Mouse (Mus musculus): ENCODE data around the gene Olfr507. TPM values are rescaled to one million over a fixed set of nuclear protein-coding genes. Genes with fewer than 3 reads are reported as not detected.
"Not testable (repeated sequence)": the region's sequence is repeated elsewhere in the genome, so short reads cannot be mapped to it uniquely, and the experiment has no call there.

Gene Olfr507
- not detected in 2 replicates for polyA plus RNA-seq (2016; fragmentation: Nextera tagmentation; extraction: Ambion mirVana)

- Histone ChIP-seq H3K27me3 (replicated peaks) (no peaks in the 10 kb centered on the region), H3K9me3 (no peaks in the 10 kb centered on the region), H3K36me3 (no peaks in the 10 kb centered on the region), H3K4me3 (no peak within 1 kb of the TSS), H3K27ac (no peak within 1 kb of the TSS), H3K4me2 (replicated peaks) (no peak within 1 kb of the TSS), H3K4me1 (no peaks in the 10 kb centered on the region), H3K9ac (no peak within 1 kb of the TSS)
- WGBS = 84% methylated on average over 2 of the region's 2 CpGs
- ATAC-seq (ENCODE audit: low FRiP score, low read depth) = no peak
Observed at GRCm38 (mm10) chr7:108621514-108621913, at the start of gene Olfr507. TSS of gene Olfr507 (plus strand) at chr7:108621814.

- H3K27ac ChIP-seq = no peak overlapping the region
- no peaks in the 10 kb centered on the region for H3K4me1 ChIP-seq
- WGBS = 93% methylated on average over 1 of the region's 1 CpGs
- H3K36me3 ChIP-seq = no peaks in the 10 kb centered on the region
- no peak for ATAC-seq (ENCODE audit: low FRiP score, low read depth)
- no peaks in the 10 kb centered on the region for H3K9me3 ChIP-seq
- no peaks in the 10 kb centered on the region for H3K27me3 ChIP-seq (replicated peaks)
- H3K9ac ChIP-seq = no peak overlapping the region
- no peak overlapping the region for H3K4me2 ChIP-seq (replicated peaks)
- no peak overlapping the region for H3K4me3 ChIP-seq
Observed at GRCm38 (mm10) chr7:108589797-108590196, 31.8 kb upstream of the Olfr507 start.

GRCm38 (mm10) chr7:108601916-108602315, 19.7 kb upstream of the Olfr507 start:
- not testable (repeated sequence) for ATAC-seq (ENCODE audit: low FRiP score, low read depth); H3K27ac ChIP-seq; H3K9me3 ChIP-seq; H3K27me3 ChIP-seq (replicated peaks); H3K36me3 ChIP-seq; H3K4me2 ChIP-seq (replicated peaks); H3K4me1 ChIP-seq; H3K4me3 ChIP-seq; H3K9ac ChIP-seq
- 86% methylated on average over 3 of the region's 3 CpGs for WGBS

- H3K9ac ChIP-seq = no peak within 1 kb of the TSS
- ATAC-seq (ENCODE audit: low FRiP score, low read depth) = no peak
- no peaks in the 10 kb centered on the region for H3K27me3 ChIP-seq (replicated peaks)
- no peak within 1 kb of the TSS for H3K4me3 ChIP-seq
- H3K27ac ChIP-seq = no peak within 1 kb of the TSS
- H3K4me1 ChIP-seq = no peaks in the 10 kb centered on the region
- no peaks in the 10 kb centered on the region for H3K9me3 ChIP-seq
- H3K4me2 ChIP-seq (replicated peaks) = no peak within 1 kb of the TSS
- no peaks in the 10 kb centered on the region for H3K36me3 ChIP-seq
Observed at GRCm38 (mm10) chr7:108610487-108610886, 11.1 kb upstream of the Olfr507 start, which contains the start of gene Olfr506. TSS of gene Olfr506 (plus strand) at chr7:108610787.

- ATAC-seq (ENCODE audit: low FRiP score, low read depth) = no peak
- no peaks in the 10 kb centered on the region for H3K4me1 ChIP-seq
- no peaks in the 10 kb centered on the region for H3K27me3 ChIP-seq (replicated peaks)
- no peaks in the 10 kb centered on the region for H3K36me3 ChIP-seq
- H3K4me2 ChIP-seq (replicated peaks) = no peak overlapping the region
- 88% methylated on average over 2 of the region's 2 CpGs for WGBS
- no peak overlapping the region for H3K9ac ChIP-seq
- no peaks in the 10 kb centered on the region for H3K9me3 ChIP-seq
- no peak overlapping the region for H3K27ac ChIP-seq
- H3K4me3 ChIP-seq = no peak overlapping the region
Observed at GRCm38 (mm10) chr7:108614110-108614509, 7.5 kb upstream of the Olfr507 start.

- H3K27me3 ChIP-seq (replicated peaks); ATAC-seq (ENCODE audit: low FRiP score, low read depth); H3K36me3 ChIP-seq; H3K4me2 ChIP-seq (replicated peaks); H3K9ac ChIP-seq; H3K4me3 ChIP-seq; H3K9me3 ChIP-seq; H3K4me1 ChIP-seq; H3K27ac ChIP-seq: not testable (repeated sequence)
- 64% methylated on average over 3 of the region's 3 CpGs for WGBS
Observed at GRCm38 (mm10) chr7:108616781-108617180, 4.8 kb upstream of the Olfr507 start.

GRCm38 (mm10) chr7:108629694-108630093, 8.1 kb downstream of the Olfr507 start, which contains the start of gene Olfr508:
TSS of gene Olfr508 (plus strand) at chr7:108629994.
- H3K9me3 ChIP-seq = no peaks in the 10 kb centered on the region
- H3K9ac ChIP-seq = no peak within 1 kb of the TSS
- H3K27me3 ChIP-seq (replicated peaks) = no peaks in the 10 kb centered on the region
- no peaks in the 10 kb centered on the region for H3K4me1 ChIP-seq
- H3K27ac ChIP-seq = no peak within 1 kb of the TSS
- no peak for ATAC-seq (ENCODE audit: low FRiP score, low read depth)
- no peaks in the 10 kb centered on the region for H3K36me3 ChIP-seq
- no peak within 1 kb of the TSS for H3K4me2 ChIP-seq (replicated peaks)
- no peak within 1 kb of the TSS for H3K4me3 ChIP-seq
- 90% methylated on average over 3 of the region's 3 CpGs for WGBS

- no peaks in the 10 kb centered on the region for H3K4me1 ChIP-seq
- no peak within 1 kb of the TSS for H3K27ac ChIP-seq
- H3K9ac ChIP-seq = no peak within 1 kb of the TSS
- H3K9me3 ChIP-seq = no peaks in the 10 kb centered on the region
- no peaks in the 10 kb centered on the region for H3K36me3 ChIP-seq
- no peak within 1 kb of the TSS for H3K4me3 ChIP-seq
- H3K27me3 ChIP-seq (replicated peaks) = no peaks in the 10 kb centered on the region
- no peak within 1 kb of the TSS for H3K4me2 ChIP-seq (replicated peaks)
- no peak for ATAC-seq (ENCODE audit: low FRiP score, low read depth)
Observed at GRCm38 (mm10) chr7:108651806-108652205, 30.2 kb downstream of the Olfr507 start, which contains the start of gene Olfr509. TSS of gene Olfr509 (minus strand) at chr7:108651906.

GRCm38 (mm10) chr7:108662419-108662818, 40.8 kb downstream of the Olfr507 start:
- H3K9me3 ChIP-seq = no peaks in the 10 kb centered on the region
- H3K4me1 ChIP-seq = no peaks in the 10 kb centered on the region
- H3K9ac ChIP-seq = no peak overlapping the region
- H3K36me3 ChIP-seq = no peaks in the 10 kb centered on the region
- H3K4me3 ChIP-seq = no peak overlapping the region
- no peak for ATAC-seq (ENCODE audit: low FRiP score, low read depth)
- WGBS = 88% methylated on average over 3 of the region's 3 CpGs
- H3K4me2 ChIP-seq (replicated peaks) = no peak overlapping the region
- H3K27ac ChIP-seq = no peak overlapping the region
- H3K27me3 ChIP-seq (replicated peaks) = no peaks in the 10 kb centered on the region

GRCm38 (mm10) chr7:108666118-108666517, 44.5 kb downstream of the Olfr507 start, which contains the start of gene Olfr510:
TSS of gene Olfr510 (plus strand) at chr7:108666418.
- H3K9me3 ChIP-seq = no peaks in the 10 kb centered on the region
- H3K4me1 ChIP-seq = no peaks in the 10 kb centered on the region
- H3K27ac ChIP-seq = no peak within 1 kb of the TSS
- 94% methylated on average over 1 of the region's 1 CpGs for whole genome bisulfite sequencing
- no peak within 1 kb of the TSS for H3K4me3 ChIP-seq
- H3K9ac ChIP-seq = no peak within 1 kb of the TSS
- ATAC-seq (ENCODE audit: low FRiP score, low read depth) = no peak
- no peaks in the 10 kb centered on the region for H3K27me3 ChIP-seq (replicated peaks)
- no peaks in the 10 kb centered on the region for H3K36me3 ChIP-seq
- H3K4me2 ChIP-seq (replicated peaks) = no peak within 1 kb of the TSS

- WGBS = 63% methylated on average over 1 of the region's 1 CpGs
- Histone ChIP-seq H3K27ac (no peak overlapping the region), H3K9ac (no peak overlapping the region), H3K4me2 (replicated peaks) (no peak overlapping the region), H3K36me3 (no peaks in the 10 kb centered on the region), H3K4me1 (no peaks in the 10 kb centered on the region), H3K4me3 (no peak overlapping the region), H3K9me3 (no peaks in the 10 kb centered on the region), H3K27me3 (replicated peaks) (no peaks in the 10 kb centered on the region)
- ATAC-seq (ENCODE audit: low FRiP score, low read depth) = no peak
Observed at GRCm38 (mm10) chr7:108671058-108671457, 49.4 kb downstream of the Olfr507 start.

Measured in neural tube, embryonic 12.5 days (tissue).